Mouse (Mus musculus) heart, adult 2 months (tissue): ENCODE data around the gene Vwf.

Source experiments
- CTCF ChIP-seq: fragments of 200-600 bp; IDR thresholded peaks from 2 replicates; pipeline ENCODE4 v1.8.1; 2022; ENCODE audit warnings: antibody characterized with exemption, mild to moderate bottlenecking, moderate library complexity
- EP300 ChIP-seq: fragments of 200-500 bp; IDR thresholded peaks from 2 replicates; pipeline ENCODE4 v1.6.1; 2011; ENCODE audit warnings: low read depth, low read length, control low read depth; ENCODE audit not compliant: insufficient read depth
- POLR2A ChIP-seq: fragments of 200-500 bp; IDR thresholded peaks from 2 replicates; pipeline ENCODE4 v1.6.1; 2011; ENCODE audit warnings: mild to moderate bottlenecking, low read depth, low read length, control low read depth; ENCODE audit not compliant: insufficient read depth

- no peak for TF ChIP-seq CTCF
- TF ChIP-seq POLR2A = no peak
- TF ChIP-seq EP300 = no peak
These were observed 106.8 kb downstream of the Vwf start for GRCm38 (mm10) chr6:125653416-125653815.
